Comparison of ENCODE assay signal across 8 mouse cellular contexts in genomic region chr9:53667020-53667669, GRCm38 (mm10). TPM values are rescaled to one million over a fixed set of nuclear protein-coding genes. Genes with fewer than 3 reads are reported as not detected.
DNase-seq lines count a peak whose midpoint lies in the region; ATAC-seq lines count a peak whose summit lies in the region.

No protein-coding gene starts in this region.

- H3K27me3 ChIP-seq in forebrain, embryonic 10.5 days (ENCODE audit: poor library complexity, severe bottlenecking) = no peaks in the 10 kb centered on the region
- H3K27me3 ChIP-seq in heart, embryonic 16.5 days (ENCODE audit: control insufficient read depth, insufficient read depth, low read length) = no peaks in the 10 kb centered on the region
- no peaks in the 10 kb centered on the region for H3K27me3 ChIP-seq in liver, embryonic 15.5 days
- H3K27me3 ChIP-seq in neural tube, embryonic 12.5 days (replicated peaks) = no peaks in the 10 kb centered on the region

- peak overlapping the region; percentile 91 for H3K4me2 ChIP-seq in heart, embryonic 16.5 days (ENCODE audit: low read depth, low read length)
- H3K4me2 ChIP-seq in liver, embryonic 15.5 days = peak overlapping the region; percentile 92
- H3K4me2 ChIP-seq in neural tube, embryonic 12.5 days (replicated peaks) = peak overlapping the region; percentile 91

- peak overlapping the region; percentile 99 for H3K27ac ChIP-seq in forebrain, embryonic 10.5 days
- H3K27ac ChIP-seq in heart, embryonic 16.5 days (ENCODE audit: low read length) = peak overlapping the region; percentile 97
- peak overlapping the region; percentile 92 for H3K27ac ChIP-seq in liver, embryonic 15.5 days (replicated peaks)
- peak overlapping the region; percentile 89 for H3K27ac ChIP-seq in neural tube, embryonic 12.5 days

- ATAC-seq in CD4-positive, CD25-positive, alpha-beta regulatory T cell, adult 4 months = peak; percentile 93
- peak; percentile 98 for ATAC-seq in heart, embryonic 16.5 days (replicated peaks; ENCODE audit: extremely low read depth, insufficient read depth, low FRiP score)
- peak; percentile 97 for ATAC-seq in liver, embryonic 15.5 days (ENCODE audit: insufficient read depth)
- peak; percentile 98 for ATAC-seq in neural tube, embryonic 12.5 days (ENCODE audit: low FRiP score, low read depth)

- peaks cover 33% of the 10 kb centered on the region for H3K4me1 ChIP-seq in forebrain, embryonic 10.5 days
- H3K4me1 ChIP-seq in heart, embryonic 16.5 days (ENCODE audit: control insufficient read depth, insufficient read depth, low read length) = peaks cover 21% of the 10 kb centered on the region
- H3K4me1 ChIP-seq in liver, embryonic 15.5 days (replicated peaks) = peaks cover 36% of the 10 kb centered on the region
- peaks cover 17% of the 10 kb centered on the region for H3K4me1 ChIP-seq in neural tube, embryonic 12.5 days

- WGBS in forebrain, embryonic 10.5 days = under 1% methylated on average over 74 of the region's 74 CpGs
- under 1% methylated on average over 63 of the region's 74 CpGs for WGBS in heart, embryonic 16.5 days
- WGBS in liver, embryonic 15.5 days (ENCODE audit: insufficient replicate concordance) = under 1% methylated on average over 74 of the region's 74 CpGs
- under 1% methylated on average over 74 of the region's 74 CpGs for WGBS in neural tube, embryonic 12.5 days

- no peaks in the 10 kb centered on the region for H3K9me3 ChIP-seq in forebrain, embryonic 10.5 days
- no peaks in the 10 kb centered on the region for H3K9me3 ChIP-seq in heart, embryonic 16.5 days (replicated peaks; ENCODE audit: control insufficient read depth, low read length)
- H3K9me3 ChIP-seq in liver, embryonic 15.5 days (replicated peaks) = no peaks in the 10 kb centered on the region
- H3K9me3 ChIP-seq in neural tube, embryonic 12.5 days = no peaks in the 10 kb centered on the region

- H3K9ac ChIP-seq in heart, embryonic 16.5 days (ENCODE audit: low read length) = peak overlapping the region; percentile 100
- H3K9ac ChIP-seq in liver, embryonic 15.5 days = peak overlapping the region; percentile 95
- H3K9ac ChIP-seq in neural tube, embryonic 12.5 days = peak overlapping the region; percentile 95

- DNase-seq in c-Kit-negative CD71-positive TER-119-positive erythroid progenitor cells, embryonic 14.5 days (ENCODE audit: low read depth, low spot score) = peak; percentile 89
- DNase-seq in forebrain, embryonic 10.5 days (ENCODE audit: extremely low spot score, low spot score) = peak; percentile 92
- DNase-seq in kidney, postnatal 36 days = peak; percentile 95 to 98
- DNase-seq in telencephalon, adult 2 months (ENCODE audit: low read depth, low spot score) = peak; percentile 64

- H3K36me3 ChIP-seq in forebrain, embryonic 10.5 days (replicated peaks) = peaks cover 18% of the 10 kb centered on the region
- no peaks in the 10 kb centered on the region for H3K36me3 ChIP-seq in heart, embryonic 16.5 days (ENCODE audit: control insufficient read depth, insufficient read depth)
- H3K36me3 ChIP-seq in liver, embryonic 15.5 days (replicated peaks) = 0 out of 2 replicates have a peak, but pooled peaks cover 3% of the 10 kb centered on the region
- H3K36me3 ChIP-seq in neural tube, embryonic 12.5 days = no peaks in the 10 kb centered on the region

- H3K4me3 ChIP-seq in forebrain, embryonic 10.5 days = peak overlapping the region; percentile 92
- peak overlapping the region; percentile 99 for H3K4me3 ChIP-seq in heart, embryonic 16.5 days (ENCODE audit: low read length)
- peak overlapping the region; percentile 94 for H3K4me3 ChIP-seq in liver, embryonic 15.5 days (replicated peaks)
- H3K4me3 ChIP-seq in neural tube, embryonic 12.5 days = peak overlapping the region; percentile 85

RNA-seq across cellular contexts. Expression of gene Cul5, which starts 2.7 kb away (rescaled TPM):
- polyA plus RNA-seq in CD4-positive, CD25-positive, alpha-beta regulatory T cell, adult 4 months (2017; shearing (Covaris generic)) = 10 to 100 TPM; 33.9 to 43.0 TPM
- polyA plus RNA-seq in forebrain, embryonic 10.5 days (2016; fragmentation: Nextera tagmentation; extraction: Ambion mirVana) = 34.6 and 38.0 TPM in 2 replicates
- 23.9 and 25.3 TPM in 2 replicates for polyA plus RNA-seq in heart, embryonic 16.5 days (2015; fragmentation: Nextera tagmentation; extraction: Ambion mirVana)
- polyA plus RNA-seq in liver, embryonic 15.5 days (2015; fragmentation: Nextera tagmentation; extraction: Ambion mirVana) = 10.0 and 11.6 TPM in 2 replicates
- 49.0 and 52.8 TPM in 2 replicates for polyA plus RNA-seq in neural tube, embryonic 12.5 days (2016; fragmentation: Nextera tagmentation; extraction: Ambion mirVana)

RNA-seq across cellular contexts. Expression of gene Rab39, which starts 38.9 kb away (rescaled TPM):
- polyA plus RNA-seq in CD4-positive, CD25-positive, alpha-beta regulatory T cell, adult 4 months (2017; shearing (Covaris generic)) = not detected
- 2.4 and 3.3 TPM in 2 replicates for polyA plus RNA-seq in forebrain, embryonic 10.5 days (2016; fragmentation: Nextera tagmentation; extraction: Ambion mirVana)
- 0.12 and 0.30 TPM in 2 replicates for polyA plus RNA-seq in heart, embryonic 16.5 days (2015; fragmentation: Nextera tagmentation; extraction: Ambion mirVana)
- polyA plus RNA-seq in liver, embryonic 15.5 days (2015; fragmentation: Nextera tagmentation; extraction: Ambion mirVana) = 0.71 and 0.84 TPM in 2 replicates
- polyA plus RNA-seq in neural tube, embryonic 12.5 days (2016; fragmentation: Nextera tagmentation; extraction: Ambion mirVana) = 3.8 and 5.2 TPM in 2 replicates

RNA-seq across cellular contexts. Expression of gene Acat1, which starts 57.0 kb away (rescaled TPM):
- 10 to 100 TPM; 64.2 to 91.4 TPM for polyA plus RNA-seq in CD4-positive, CD25-positive, alpha-beta regulatory T cell, adult 4 months (2017; shearing (Covaris generic))
- 29.0 and 29.9 TPM in 2 replicates for polyA plus RNA-seq in forebrain, embryonic 10.5 days (2016; fragmentation: Nextera tagmentation; extraction: Ambion mirVana)
- 220 and 242 TPM in 2 replicates for polyA plus RNA-seq in heart, embryonic 16.5 days (2015; fragmentation: Nextera tagmentation; extraction: Ambion mirVana)
- polyA plus RNA-seq in liver, embryonic 15.5 days (2015; fragmentation: Nextera tagmentation; extraction: Ambion mirVana) = 107 and 123 TPM in 2 replicates
- polyA plus RNA-seq in neural tube, embryonic 12.5 days (2016; fragmentation: Nextera tagmentation; extraction: Ambion mirVana) = 86.1 and 94.9 TPM in 2 replicates

Comparison
In these comparisons a context has a peak if more than half of its experiments do, and no peak if none do; other contexts are left out.
1. Peak in every context shown above with its lines: DNase-seq, ATAC-seq, H3K4me3 ChIP-seq and H3K27ac ChIP-seq.